Mouse (Mus musculus): Measurements from ENCODE around the gene L3hypdh. TPM values are rescaled to one million over a fixed set of nuclear protein-coding genes. Genes with fewer than 3 reads are reported as not detected.

The L3hypdh gene
- total RNA-seq, 2 experiments from 2014 or later = 2.7 to 3.1 TPM

Small RNA genes within 50 kb of the gene (microRNA-seq; reads per million reads assigned to microRNA genes)
- 0 reads per million in 2 experiments for gene Gm24466

Other genes with a start within 250 kb of the L3hypdh start
- under 1 TPM; 0.38 to 0.43 TPM for gene Gpr135, start 14.3 kb downstream of the L3hypdh start, total RNA-seq (2021)
- gene Jkamp, start 150 bp upstream of the L3hypdh start, total RNA-seq (2021) = 10 to 100 TPM; 14.9 to 16.2 TPM
- gene Ccdc175, start 99.6 kb upstream of the L3hypdh start, total RNA-seq (2021) = not detected